In genomic region chr19:29251958-29252801, GRCm38 (mm10) we compare ENCODE assay signal across 8 mouse cellular contexts. TPM values are rescaled to one million over a fixed set of nuclear protein-coding genes. Genes with fewer than 3 reads are reported as not detected.
DNase-seq lines count a peak whose midpoint lies in the region; ATAC-seq and TF ChIP-seq lines count a peak whose summit lies in the region.

No protein-coding gene starts in this region.

- H3K4me1 ChIP-seq in forebrain, embryonic 14.5 days (ENCODE audit: control insufficient read depth, insufficient read depth, low read length) = peaks cover 37% of the 10 kb centered on the region
- peaks cover 3% of the 10 kb centered on the region; the same call in 1 of the 2 replicates for H3K4me1 ChIP-seq in kidney, adult 2 months (ENCODE audit: control insufficient read depth, insufficient read depth, low read length)
- peaks cover 24% of the 10 kb centered on the region for H3K4me1 ChIP-seq in lung, embryonic 15.5 days

- H3K27ac ChIP-seq in forebrain, embryonic 14.5 days (ENCODE audit: low read depth, low read length) = peak overlapping the region; percentile 98
- peak overlapping the region; percentile 84 for H3K27ac ChIP-seq in kidney, adult 2 months (ENCODE audit: insufficient read depth, low read depth, low read length)
- H3K27ac ChIP-seq in lung, embryonic 15.5 days = peak overlapping the region; percentile 98

- H3K36me3 ChIP-seq in forebrain, embryonic 14.5 days (ENCODE audit: control insufficient read depth, insufficient read depth, low read length) = no peaks in the 10 kb centered on the region
- H3K36me3 ChIP-seq in kidney, adult 2 months (ENCODE audit: control insufficient read depth, insufficient read depth, low read length) = no peaks in the 10 kb centered on the region
- H3K36me3 ChIP-seq in lung, embryonic 15.5 days = no peaks in the 10 kb centered on the region

- no peak for TF ChIP-seq CTCF in kidney, adult 2 months (conservative IDR thresholded peaks at IDR 0.05; ENCODE audit: insufficient read depth, insufficient read length, low read depth, low read length)

- no peaks in the 10 kb centered on the region for H3K27me3 ChIP-seq in forebrain, embryonic 14.5 days (replicated peaks; ENCODE audit: control insufficient read depth, insufficient read depth, low read length)
- H3K27me3 ChIP-seq in kidney, adult 2 months (replicated peaks; ENCODE audit: control insufficient read depth, insufficient read depth, low read length) = no peaks in the 10 kb centered on the region
- H3K27me3 ChIP-seq in lung, embryonic 15.5 days = no peaks in the 10 kb centered on the region

- H3K4me2 ChIP-seq in forebrain, embryonic 14.5 days (ENCODE audit: low read length) = peak overlapping the region; percentile 75
- H3K4me2 ChIP-seq in lung, embryonic 15.5 days = peak overlapping the region; percentile 88

- peak; percentile 64 for ATAC-seq in forebrain, embryonic 14.5 days
- peak; percentile 56 for ATAC-seq in lung, embryonic 15.5 days (ENCODE audit: borderline replicate concordance, extremely low read depth, low FRiP score, low TSS enrichment)

- peak; percentile 13 for DNase-seq in ovary, adult 18-20 months (ENCODE audit: low spot score)
- DNase-seq in ovary, postnatal 10 days (ENCODE audit: low spot score) = no peak
- peak; percentile 8 for DNase-seq in adrenal gland, postnatal 25 days
- DNase-seq in forebrain, embryonic 14.5 days (ENCODE audit: low spot score) = peak; percentile 59
- peak; percentile 30 for DNase-seq in kidney, adult 2 months
- peak; percentile 38 for DNase-seq in right cerebral cortex, postnatal 25 days
- DNase-seq in urinary bladder, adult 2 months (ENCODE audit: low spot score) = no peak

- no peaks in the 10 kb centered on the region for H3K9me3 ChIP-seq in forebrain, embryonic 14.5 days (replicated peaks; ENCODE audit: control insufficient read depth, low read length)
- H3K9me3 ChIP-seq in lung, embryonic 15.5 days = no peaks in the 10 kb centered on the region

- H3K4me3 ChIP-seq in forebrain, embryonic 14.5 days (ENCODE audit: low read depth, low read length) = peak overlapping the region; percentile 87
- peak overlapping the region; percentile 89 for H3K4me3 ChIP-seq in kidney, adult 2 months (ENCODE audit: insufficient read depth, low read depth, low read length)
- H3K4me3 ChIP-seq in lung, embryonic 15.5 days = peak overlapping the region; percentile 84

- peak overlapping the region; percentile 98 for H3K9ac ChIP-seq in forebrain, embryonic 14.5 days (ENCODE audit: low read length)
- H3K9ac ChIP-seq in lung, embryonic 15.5 days = peak overlapping the region; percentile 92

- under 1% methylated on average over 39 of the region's 44 CpGs for WGBS in forebrain, embryonic 14.5 days
- WGBS in kidney, adult 2 months = under 1% methylated on average over 44 of the region's 44 CpGs
- WGBS in lung, embryonic 15.5 days = under 1% methylated on average over 32 of the region's 44 CpGs

- no peak for TF ChIP-seq POLR2A in kidney, adult 2 months (IDR thresholded peaks at IDR 0.05; ENCODE audit: low read depth, low read length)

RNA-seq across cellular contexts. Expression of gene Jak2, which starts 0.6 kb away (rescaled TPM):
- 23.7 and 26.5 TPM in 2 replicates for total RNA-seq in adrenal gland, postnatal 25 days (2021)
- polyA plus RNA-seq in forebrain, embryonic 14.5 days (2014; fragmentation: Nextera tagmentation; extraction: Ambion mirVana) = 15.6 and 18.2 TPM in 2 replicates
- polyA plus RNA-seq in kidney, adult 2 months (2012; rRNA removed) = 6.5 and 7.0 TPM in 2 replicates
- polyA plus RNA-seq in lung, embryonic 15.5 days (2015; fragmentation: Nextera tagmentation; extraction: Ambion mirVana) = 7.7 and 8.3 TPM in 2 replicates
- 35.5 and 35.8 TPM in 2 replicates for polyA plus RNA-seq in urinary bladder, adult 2 months (2012; rRNA removed)

Comparison
In these comparisons a context has a peak if more than half of its experiments do, and no peak if none do; other contexts are left out.
1. DNase-seq: peak in ovary, adult 18-20 months (single experiment), adrenal gland, postnatal 25 days (single experiment), forebrain, embryonic 14.5 days (single experiment), kidney, adult 2 months (single experiment) and right cerebral cortex, postnatal 25 days (single experiment); none in ovary, postnatal 10 days (single experiment) and urinary bladder, adult 2 months (single experiment).
2. Peak in every context shown above with its lines, with median percentiles within 50 percentile points of each other: H3K27ac ChIP-seq and H3K4me3 ChIP-seq.